Mouse (Mus musculus): ENCODE data around the gene Wipi1. TPM values are rescaled to one million over a fixed set of nuclear protein-coding genes. Genes with fewer than 3 reads are reported as not detected.

Wipi1 gene
- polyA plus RNA-seq, 2 experiments from 2014 or later, result not detected

- no peak for ATAC-seq
These were observed 33.2 kb downstream of the Wipi1 start for GRCm38 (mm10) chr11:109578536-109578935.

GRCm38 (mm10) chr11:109575832-109576231, 35.9 kb downstream of the Wipi1 start:
- ATAC-seq, result no peak

DNA sequence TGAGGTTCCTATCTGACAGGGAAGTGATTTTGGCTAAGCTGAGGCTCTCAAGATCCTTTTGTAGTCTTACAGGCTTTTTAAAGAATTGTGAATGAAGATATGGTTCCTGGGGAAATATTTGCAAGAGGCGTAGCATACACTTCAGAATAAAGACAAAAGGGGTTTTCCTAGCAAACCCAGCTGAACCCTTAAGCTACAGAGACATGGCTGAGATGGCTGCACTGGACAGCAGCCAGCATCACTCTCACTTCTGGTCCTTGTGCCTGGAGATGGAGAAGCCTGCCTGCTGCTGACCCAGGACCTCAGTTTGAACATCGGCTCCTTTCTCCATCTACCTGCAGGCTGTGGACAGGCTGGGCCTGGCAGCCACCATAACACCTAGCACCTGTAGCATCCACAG, 37.2 kb downstream of the Wipi1 start:
- ATAC-seq, result no peak

GRCm38 (mm10) chr11:109572051-109572450, 39.7 kb downstream of the Wipi1 start:
- no peak for ATAC-seq

DNA sequence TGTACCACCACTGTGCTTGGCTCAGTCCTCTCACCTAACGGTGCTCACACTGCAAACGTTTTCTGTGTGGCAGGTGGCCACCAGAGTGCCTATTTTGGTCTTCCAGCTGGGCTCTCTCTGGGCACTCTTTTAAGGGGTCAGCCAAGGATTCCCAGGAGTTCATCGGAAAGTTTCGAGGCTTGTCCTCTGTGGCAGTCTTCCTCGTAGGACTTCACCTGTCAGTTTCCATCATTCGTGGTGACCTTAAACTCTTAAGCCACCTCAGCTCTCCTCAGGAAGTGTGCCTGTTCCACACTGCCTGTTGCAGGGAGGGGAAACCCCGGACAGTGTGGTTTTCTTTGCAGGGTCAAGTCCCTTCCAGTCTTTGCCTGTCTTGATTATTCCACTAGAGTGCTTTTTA, 42.0 kb downstream of the Wipi1 start:
- peak; percentile 67 for ATAC-seq

- ATAC-seq, result peak; percentile 66
These were observed 42.7 kb downstream of the Wipi1 start for GRCm38 (mm10) chr11:109569007-109569618.

- no peak for ATAC-seq
These were observed 47.1 kb downstream of the Wipi1 start for GRCm38 (mm10) chr11:109564466-109565214.

DNA sequence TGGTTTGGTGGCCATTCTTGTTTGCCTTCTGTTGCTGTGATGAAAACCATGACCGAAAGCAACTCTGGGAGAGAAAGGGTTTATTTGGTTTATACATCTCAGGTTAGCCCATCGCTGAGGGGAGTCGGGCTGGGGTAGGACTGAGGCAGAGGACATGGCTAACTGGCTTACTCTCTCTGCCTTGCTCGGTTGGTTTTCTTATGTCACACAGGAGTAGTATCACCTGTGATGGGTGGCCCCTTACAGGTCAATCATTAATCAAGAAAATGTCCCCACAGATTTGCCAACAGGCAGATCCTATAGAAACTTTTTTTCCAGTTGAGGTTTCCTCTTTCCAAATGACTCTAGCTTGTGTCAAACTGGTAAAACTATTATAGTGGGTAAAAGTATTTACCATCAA, 48.1 kb downstream of the Wipi1 start:
- ATAC-seq, result no peak

DNA sequence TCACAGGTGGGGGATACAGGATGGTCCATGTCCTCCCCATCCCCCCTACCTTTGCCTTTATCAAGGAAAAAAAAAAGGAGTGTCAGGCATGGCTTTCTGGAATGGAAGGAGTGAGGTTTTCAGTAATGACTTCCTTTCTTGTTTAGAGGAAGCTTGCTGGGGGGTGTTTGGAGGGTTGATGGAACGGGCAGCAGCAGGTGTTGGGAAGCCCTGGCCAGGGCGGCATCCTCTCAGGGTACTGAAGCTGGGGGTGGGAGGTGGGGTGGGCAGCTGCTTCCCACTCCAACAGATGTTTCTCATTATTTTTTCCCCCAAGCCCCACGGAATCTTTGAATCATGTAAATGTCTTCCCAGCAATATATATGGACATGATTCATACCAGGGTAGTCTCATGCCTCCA, 50.3 kb downstream of the Wipi1 start:
- no peak for ATAC-seq

DNA sequence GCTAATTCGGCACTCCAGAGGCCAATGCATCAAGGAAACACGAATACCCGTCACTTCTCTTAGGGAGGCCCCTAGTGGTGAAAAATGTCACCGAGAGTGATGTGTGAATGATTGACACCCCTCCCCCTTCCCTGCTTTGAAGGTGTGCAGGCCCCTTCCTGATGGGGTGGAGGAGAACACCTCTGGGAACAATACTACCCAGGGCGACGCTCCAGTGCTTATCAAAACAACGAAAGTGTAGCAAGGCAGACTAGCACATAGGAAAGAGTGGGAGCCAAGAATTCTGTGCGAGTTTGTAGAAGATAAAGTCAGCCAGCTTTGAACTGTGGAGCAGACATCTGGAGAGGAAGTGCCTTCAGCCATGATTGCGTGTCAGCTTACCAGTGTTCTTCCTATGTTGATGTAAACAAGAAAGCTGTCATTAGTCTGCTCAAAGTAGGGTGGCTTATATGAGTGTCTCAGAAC, 50.9 kb downstream of the Wipi1 start:
- peak; percentile 93 for ATAC-seq

- no peak for ATAC-seq
These were observed 52.5 kb downstream of the Wipi1 start for GRCm38 (mm10) chr11:109559241-109559640.

- no peak for ATAC-seq
These were observed 54.3 kb downstream of the Wipi1 start for GRCm38 (mm10) chr11:109557419-109557818.

- no peak for ATAC-seq
These were observed 55.6 kb downstream of the Wipi1 start for GRCm38 (mm10) chr11:109556130-109556529.

DNA sequence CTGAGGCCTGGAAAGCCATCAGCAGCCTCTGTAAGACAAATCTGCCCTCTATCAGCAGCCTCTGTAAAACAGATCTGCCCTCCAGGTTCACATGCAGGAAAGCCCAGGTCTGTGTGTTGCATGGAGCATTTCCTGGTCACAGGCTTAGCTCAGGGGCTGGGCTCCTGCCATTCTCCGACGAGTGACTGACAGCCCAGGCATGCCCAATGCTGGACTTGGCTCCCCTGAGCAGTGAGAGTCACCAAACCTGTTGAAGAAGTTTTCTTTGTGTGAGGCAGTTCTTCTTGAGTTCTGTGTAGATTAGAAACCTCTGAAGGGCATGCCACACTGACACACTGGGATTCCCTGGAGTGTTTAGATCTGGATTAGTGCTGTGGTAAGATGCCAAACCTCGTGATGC, 57.3 kb downstream of the Wipi1 start:
- ATAC-seq, result no peak

- ATAC-seq, result peak; percentile 41
These were observed 57.8 kb downstream of the Wipi1 start for GRCm38 (mm10) chr11:109553921-109554320.

GRCm38 (mm10) chr11:109549599-109550290, 62.0 kb downstream of the Wipi1 start:
- ATAC-seq, result no peak

GRCm38 (mm10) chr11:109547652-109548051, 64.1 kb downstream of the Wipi1 start:
- ATAC-seq, result no peak

GRCm38 (mm10) chr11:109546305-109547001, 65.3 kb downstream of the Wipi1 start:
- ATAC-seq, result no peak

- ATAC-seq, result peak; percentile 71
These were observed 66.0 kb downstream of the Wipi1 start for GRCm38 (mm10) chr11:109545700-109546143.

GRCm38 (mm10) chr11:109545265-109545664, 66.5 kb downstream of the Wipi1 start:
- no peak for ATAC-seq

DNA sequence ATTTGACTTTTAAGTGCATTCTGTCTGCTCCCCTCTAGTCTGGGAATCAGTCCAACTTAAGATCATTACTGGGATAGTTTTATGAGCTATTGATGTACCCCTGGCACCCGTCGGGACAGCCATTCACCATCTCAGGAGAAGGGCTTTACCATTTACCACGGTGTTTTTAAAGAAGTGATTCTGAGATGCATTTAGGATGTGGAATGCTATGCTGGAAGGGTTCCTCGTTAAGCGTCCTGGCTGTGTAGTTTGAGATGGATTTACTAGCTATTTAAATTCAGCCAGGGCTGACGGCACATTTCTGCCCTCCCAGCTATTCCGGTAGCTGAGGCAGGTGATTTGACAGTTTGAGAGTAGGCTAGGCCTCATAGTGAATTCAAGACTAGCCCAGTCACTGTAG, 67.3 kb downstream of the Wipi1 start:
- no peak for ATAC-seq

- ATAC-seq, result no peak
These were observed 68.3 kb downstream of the Wipi1 start for GRCm38 (mm10) chr11:109543466-109543865.

DNA sequence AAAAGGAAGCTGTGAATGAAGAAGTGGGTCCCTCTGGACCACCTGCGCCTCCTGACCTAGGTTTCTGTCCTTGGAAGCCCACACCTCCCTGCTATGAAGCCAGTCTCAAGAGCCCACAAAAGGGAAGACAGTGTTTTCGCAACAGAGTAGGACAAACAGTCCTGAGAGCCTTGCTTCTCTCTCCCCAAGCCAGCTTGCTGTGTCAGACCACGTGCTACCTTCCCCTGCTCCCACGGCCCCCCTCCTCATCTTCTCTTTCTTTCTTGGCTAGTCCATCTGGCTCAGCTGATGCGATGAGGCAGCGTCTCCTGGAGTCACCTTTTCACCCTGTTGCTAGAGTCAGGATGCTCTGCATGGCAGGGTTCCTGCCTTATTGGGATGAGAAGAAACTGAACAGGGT, 72.5 kb downstream of the Wipi1 start:
- ATAC-seq, result no peak

All from CD4-positive, CD25-positive, alpha-beta regulatory T cell, adult 4 months (primary cell).